Mouse (Mus musculus) heart, postnatal 36 days (tissue): ENCODE measurements around the gene Flcn. TPM values are rescaled to one million over a fixed set of nuclear protein-coding genes. Genes with fewer than 3 reads are reported as not detected.

Experiments used
- total RNA-seq, 2 experiments: library from RNA; stranded (reverse); gene quantifications; 2 replicates each; pipeline ENCODE4 v1.2.3; 2021

The Flcn gene
- total RNA-seq, 2 experiments from 2014 or later, result 41.4 to 51.3 TPM

Other genes with a start within 250 kb of the Flcn start
- gene Olfr222, start 233.8 kb downstream of the Flcn start, total RNA-seq, result not detected
- gene Olfr223, start 216.7 kb downstream of the Flcn start, total RNA-seq, result not detected
- gene Mprip, start 148.7 kb downstream of the Flcn start, total RNA-seq, result 100 to 1,000 TPM; 137 to 147 TPM
- gene Pld6, start 22.4 kb downstream of the Flcn start, total RNA-seq, result under 1 TPM; 0.22 to 0.54 TPM
- gene Nt5m, start 29.4 kb upstream of the Flcn start, total RNA-seq, result 10 to 100 TPM; 20.2 to 27.0 TPM
- gene Cops3, start 29.8 kb upstream of the Flcn start, total RNA-seq, result 10 to 100 TPM; 74.8 to 75.0 TPM
- 10 to 100 TPM; 26.2 to 26.6 TPM for gene Med9, start 138.2 kb upstream of the Flcn start, total RNA-seq
- 1 to 10 TPM; 7.3 to 9.3 TPM for gene Rasd1, start 154.9 kb upstream of the Flcn start, total RNA-seq
- gene Pemt, start 236.5 kb upstream of the Flcn start, total RNA-seq, result 1 to 10 TPM; 2.5 to 4.0 TPM